ENCODE assay signal across 12 mouse cellular contexts in the genomic region with DNA sequence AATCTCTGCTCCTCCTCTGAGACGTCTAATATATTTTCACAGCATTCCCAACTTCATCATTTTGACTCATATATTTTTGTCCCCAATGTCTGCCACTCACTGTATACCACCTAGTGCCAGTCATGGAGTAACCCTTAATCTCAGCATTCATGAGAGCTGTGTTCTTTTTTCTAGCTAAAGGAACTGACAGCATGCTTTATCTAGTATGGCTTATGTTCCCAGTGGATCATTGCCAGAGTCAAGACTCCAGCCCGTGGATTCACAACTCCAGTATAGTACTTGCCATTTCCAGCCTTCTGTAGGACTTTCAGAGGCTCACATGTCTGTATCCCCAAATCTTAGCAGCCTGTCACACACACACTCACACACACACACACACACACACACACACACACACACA.
"Had no signal": no experiment of that assay in that cellular context is flagged by ENCODE, and none has a peak within 500 bp of the region (broad histone marks: within the 10 kb centered on the region; RNA-seq: fewer than 3 reads in every experiment).

No protein-coding gene starts in this region.

- H3K4me3 ChIP-seq: kidney, embryonic 15.5 days; limb, embryonic 13.5 days; midbrain, embryonic 12.5 days; neural tube, embryonic 13.5 days had no signal

- H3K9me3 ChIP-seq: kidney, embryonic 15.5 days; limb, embryonic 13.5 days; midbrain, embryonic 12.5 days; neural tube, embryonic 13.5 days had no signal

- H3K27me3 ChIP-seq: kidney, embryonic 15.5 days; limb, embryonic 13.5 days; midbrain, embryonic 12.5 days; neural tube, embryonic 13.5 days had no signal

- DNase-seq: kidney, adult 18-20 months; kidney, postnatal 14 days; left cerebral cortex, postnatal 4 days; lung, adult 18-20 months; thymus, postnatal 4 days had no signal

- H3K4me1 ChIP-seq: midbrain, embryonic 12.5 days; neural tube, embryonic 13.5 days had no signal

- H3K4me2 ChIP-seq: kidney, embryonic 15.5 days; limb, embryonic 13.5 days; midbrain, embryonic 12.5 days; neural tube, embryonic 13.5 days had no signal

- H3K27ac ChIP-seq: kidney, embryonic 15.5 days; limb, embryonic 13.5 days; liver, embryonic 14.5 days; midbrain, embryonic 12.5 days; neural tube, embryonic 13.5 days; stomach, postnatal 0 days had no signal

- ATAC-seq: midbrain, embryonic 16.5 days had no signal

- H3K36me3 ChIP-seq: kidney, embryonic 15.5 days; limb, embryonic 13.5 days; midbrain, embryonic 12.5 days; neural tube, embryonic 13.5 days had no signal

- H3K9ac ChIP-seq: kidney, embryonic 15.5 days; limb, embryonic 13.5 days; liver, embryonic 14.5 days; midbrain, embryonic 12.5 days; neural tube, embryonic 13.5 days had no signal
